ENCODE assay signal across 33 mouse cellular contexts in genomic region chr2:135901015-135901414, GRCm38 (mm10).
"Had no signal": no experiment of that assay in that cellular context is flagged by ENCODE, and none has a peak within 500 bp of the region (broad histone marks: within the 10 kb centered on the region; RNA-seq: fewer than 3 reads in every experiment).

No protein-coding gene starts in this region.

- H3K4me2 ChIP-seq: heart, embryonic 12.5 days; heart, embryonic 13.5 days; heart, embryonic 15.5 days; hindbrain, embryonic 12.5 days; hindbrain, embryonic 13.5 days; hindbrain, embryonic 14.5 days; hindbrain, embryonic 15.5 days; intestine, embryonic 15.5 days; kidney, embryonic 15.5 days had no signal

- DNase-seq: heart, postnatal 10 days; heart, postnatal 14 days; heart, postnatal 36 days; heart, postnatal 4 days; kidney, adult 11 months; kidney, adult 18-20 months; kidney, adult 2 months; kidney, adult 8-10 months; kidney, adult 9 months; kidney, postnatal 10 days; kidney, postnatal 14 days; kidney, postnatal 25 days; kidney, postnatal 36 days; kidney, postnatal 4 days; layer of hippocampus, postnatal 36 days had no signal

- ATAC-seq: hindbrain, embryonic 16.5 days; hindbrain, postnatal 0 days; intestine, embryonic 15.5 days; intestine, embryonic 16.5 days; intestine, postnatal 0 days had no signal

- H3K27me3 ChIP-seq: heart, embryonic 12.5 days; heart, embryonic 13.5 days; heart, embryonic 15.5 days; hindbrain, embryonic 12.5 days; hindbrain, embryonic 13.5 days; hindbrain, embryonic 15.5 days; intestine, embryonic 15.5 days; kidney, embryonic 15.5 days had no signal

- H3K9ac ChIP-seq: heart, embryonic 12.5 days; heart, embryonic 13.5 days; heart, embryonic 15.5 days; hindbrain, embryonic 12.5 days; hindbrain, embryonic 13.5 days; hindbrain, embryonic 14.5 days; hindbrain, embryonic 15.5 days; intestine, embryonic 15.5 days; kidney, embryonic 15.5 days had no signal

- H3K9me3 ChIP-seq: heart, embryonic 10.5 days; heart, embryonic 12.5 days; heart, embryonic 13.5 days; heart, embryonic 15.5 days; hindbrain, embryonic 10.5 days; hindbrain, embryonic 12.5 days; hindbrain, embryonic 13.5 days; hindbrain, embryonic 15.5 days; intestine, embryonic 15.5 days; kidney, embryonic 15.5 days had no signal

- H3K4me1 ChIP-seq: hindbrain, embryonic 10.5 days; hindbrain, embryonic 12.5 days; hindbrain, embryonic 13.5 days; hindbrain, embryonic 15.5 days; intestine, embryonic 15.5 days; kidney, embryonic 15.5 days had no signal

- H3K27ac ChIP-seq: heart, embryonic 10.5 days; heart, embryonic 13.5 days; heart, embryonic 15.5 days; hindbrain, embryonic 10.5 days; hindbrain, embryonic 12.5 days; hindbrain, embryonic 13.5 days; hindbrain, embryonic 14.5 days; hindbrain, embryonic 15.5 days; hindbrain, postnatal 0 days; intestine, embryonic 15.5 days; kidney, embryonic 15.5 days; kidney, postnatal 0 days; layer of hippocampus, adult 2 months; left cerebral cortex, adult 2 months had no signal

- H3K4me3 ChIP-seq: heart, embryonic 10.5 days; heart, embryonic 12.5 days; heart, embryonic 13.5 days; heart, embryonic 15.5 days; hindbrain, embryonic 10.5 days; hindbrain, embryonic 12.5 days; hindbrain, embryonic 13.5 days; hindbrain, embryonic 15.5 days; intestine, embryonic 15.5 days; kidney, embryonic 15.5 days; layer of hippocampus, adult 2 months; left cerebral cortex, adult 2 months had no signal

- H3K36me3 ChIP-seq: heart, embryonic 10.5 days; heart, embryonic 12.5 days; heart, embryonic 13.5 days; heart, embryonic 15.5 days; hindbrain, embryonic 10.5 days; hindbrain, embryonic 12.5 days; hindbrain, embryonic 13.5 days; hindbrain, embryonic 15.5 days; intestine, embryonic 15.5 days; kidney, embryonic 15.5 days had no signal
